Mouse (Mus musculus) CH12.LX (cell line): ENCODE measurements around the gene Stk40. TPM values are rescaled to one million over a fixed set of nuclear protein-coding genes. Genes with fewer than 3 reads are reported as not detected.

Experiments
- DNase-seq: peaks from one replicate; pipeline ENCODE4 v3.0.0-alpha.2; 2013; ENCODE audit errors: extremely low read depth
- H3K27ac ChIP-seq: 2 replicates; pipeline ENCODE4 v1.5.1; 2012; ENCODE audit warnings: low read depth, mild to moderate bottlenecking, control low read depth, moderate library complexity; ENCODE audit not compliant: insufficient read depth
- H3K27me3 ChIP-seq: replicated peaks from 2 replicates; pipeline ENCODE3; 2012; ENCODE audit warnings: inconsistent platforms
- H3K36me3 ChIP-seq, 2 experiments: replicated peaks in 1 of 2; 2 replicates each; pipeline versions ENCODE3 to v1.6.1; 2012; ENCODE audit warnings: inconsistent platforms in 1 of 2, low read length in 1 of 2, mild to moderate bottlenecking in 1 of 2, mixed read lengths in 1 of 2, moderate library complexity in 1 of 2; ENCODE audit not compliant: control insufficient read depth in 1 of 2, insufficient read depth in 1 of 2
- H3K4me1 ChIP-seq, 2 experiments: 2 replicates each; pipeline ENCODE4 v1.6.1; 2012; ENCODE audit warnings: inconsistent platforms in 1 of 2, moderate library complexity in 1 of 2; ENCODE audit not compliant: insufficient read depth in 2 of 2, control insufficient read depth in 1 of 2
- H3K4me2 ChIP-seq: 2 replicates; pipeline ENCODE4 v1.6.1; 2012; ENCODE audit warnings: low read depth, mild to moderate bottlenecking, control low read depth; ENCODE audit not compliant: poor library complexity, insufficient read depth, severe bottlenecking
- H3K4me3 ChIP-seq, 3 experiments: fragments of 150-350 bp in 1 of 3; sonication (generic) in 1 of 3; replicated peaks in 1 of 3; 2 replicates each; pipeline versions ENCODE3 to v1.5.1; 2011 to 2012; ENCODE audit warnings: low read depth in 2 of 3, low read length in 2 of 3, mild to moderate bottlenecking in 2 of 3, moderate library complexity in 2 of 3, control low read depth in 1 of 3, improper control_type of control experiment in 1 of 3, inconsistent platforms in 1 of 3, mixed read lengths in 1 of 3; ENCODE audit not compliant: poor library complexity in 1 of 3
- H3K79me2 ChIP-seq: replicated peaks from 2 replicates; pipeline ENCODE4 v1.6.1; 2012; ENCODE audit warnings: mild to moderate bottlenecking, moderate library complexity; ENCODE audit not compliant: control insufficient read depth, poor library complexity, insufficient read depth, severe bottlenecking; ENCODE audit errors: extremely low read depth
- H3K9ac ChIP-seq: 2 replicates; pipeline ENCODE4 v1.6.1; 2012; ENCODE audit warnings: low read depth, mild to moderate bottlenecking, control low read depth, moderate library complexity; ENCODE audit not compliant: insufficient read depth
- H3K9me3 ChIP-seq: replicated peaks from 2 replicates; pipeline ENCODE3; 2012; ENCODE audit warnings: low read length, inconsistent platforms, mixed read lengths
- BHLHE40 ChIP-seq: IDR thresholded peaks from 2 replicates; pipeline ENCODE4 v1.6.1; 2011; ENCODE audit warnings: mild to moderate bottlenecking, low read depth, low read length, improper control_type of control experiment
- CHD1 ChIP-seq: IDR thresholded peaks from 2 replicates; pipeline ENCODE4 v1.6.1; 2012; ENCODE audit warnings: low read depth, low read length, improper control_type of control experiment, inconsistent platforms
- EP300 ChIP-seq: IDR thresholded peaks from 2 replicates; pipeline ENCODE4 v1.6.1; 2011; ENCODE audit warnings: low read length, improper control_type of control experiment
- GABPA ChIP-seq: IDR thresholded peaks from 2 replicates; pipeline ENCODE4 v1.6.1; 2012; ENCODE audit warnings: low read depth, low read length, improper control_type of control experiment, inconsistent platforms; ENCODE audit not compliant: insufficient replicate concordance
- HCFC1 ChIP-seq: IDR thresholded peaks from 2 replicates; pipeline ENCODE4 v1.6.1; 2012; ENCODE audit warnings: low read depth, mild to moderate bottlenecking, inconsistent platforms, low read length, improper control_type of control experiment
- IRF4 ChIP-seq: IDR thresholded peaks from 2 replicates; pipeline ENCODE4 v1.6.1; 2014; ENCODE audit warnings: low read depth, mild to moderate bottlenecking, inconsistent platforms, low read length, improper control_type of control experiment
- JUND ChIP-seq: conservative IDR thresholded peaks from 2 replicates; pipeline ENCODE4 v1.6.1; 2011; ENCODE audit warnings: low read depth, low read length, improper control_type of control experiment
- MAFK ChIP-seq: IDR thresholded peaks from 2 replicates; pipeline ENCODE4 v1.6.1; 2011; ENCODE audit warnings: low read length, improper control_type of control experiment; ENCODE audit not compliant: insufficient replicate concordance
- MAX ChIP-seq: IDR thresholded peaks from 2 replicates; pipeline ENCODE4 v1.6.1; 2011; ENCODE audit warnings: low read length, improper control_type of control experiment
- MEF2A ChIP-seq: IDR thresholded peaks from 2 replicates; pipeline ENCODE4 v1.6.1; 2014; ENCODE audit warnings: low read depth, mild to moderate bottlenecking, inconsistent platforms, low read length, improper control_type of control experiment, borderline replicate concordance
- MXI1 ChIP-seq: IDR thresholded peaks from 2 replicates; pipeline ENCODE4 v1.6.1; 2011; ENCODE audit warnings: mild to moderate bottlenecking, low read depth, low read length, improper control_type of control experiment
- NELFE ChIP-seq: IDR thresholded peaks from 2 replicates; pipeline ENCODE4 v1.6.1; 2011; ENCODE audit warnings: low read depth, low read length, improper control_type of control experiment
- PAX5 ChIP-seq: IDR thresholded peaks from 2 replicates; pipeline ENCODE4 v1.6.1; 2012; ENCODE audit warnings: low read length, inconsistent platforms, mixed read lengths
- RCOR1 ChIP-seq: conservative IDR thresholded peaks from 2 replicates; pipeline ENCODE4 v1.6.1; 2012; ENCODE audit warnings: low read depth, mild to moderate bottlenecking, inconsistent platforms, low read length, improper control_type of control experiment
- SIN3A ChIP-seq: IDR thresholded peaks from 2 replicates; pipeline ENCODE4 v1.6.1; 2012; ENCODE audit warnings: low read length, improper control_type of control experiment, inconsistent platforms
- SMC3 ChIP-seq: IDR thresholded peaks from 2 replicates; pipeline ENCODE4 v1.6.1; 2011; ENCODE audit warnings: low read depth, low read length, improper control_type of control experiment
- UBTF ChIP-seq: IDR thresholded peaks from 2 replicates; pipeline ENCODE4 v1.6.1; 2012; ENCODE audit warnings: low read depth, mild to moderate bottlenecking, inconsistent platforms, low read length, improper control_type of control experiment, moderate library complexity
- USF1 ChIP-seq: IDR thresholded peaks from 2 replicates; pipeline ENCODE4 v1.6.1; 2014; ENCODE audit warnings: low read depth, mild to moderate bottlenecking, inconsistent platforms, low read length, improper control_type of control experiment
- USF2 ChIP-seq: conservative IDR thresholded peaks from 2 replicates; pipeline ENCODE4 v1.6.1; 2011; ENCODE audit warnings: low read depth, low read length, improper control_type of control experiment
- ZC3H11A ChIP-seq: IDR thresholded peaks from 2 replicates; pipeline ENCODE4 v1.6.1; 2012; ENCODE audit warnings: low read depth, mild to moderate bottlenecking, inconsistent platforms, low read length, improper control_type of control experiment
- dilution Hi-C: fragments of 300-500 bp; cut with MboI; formaldehyde crosslinking; loops from 2 replicates; pipeline ENCODE4 v1.14.3; 2020; ENCODE audit warnings: low sequenced_read_pairs; ENCODE audit not compliant: extremely low pct_unique_long_range_greater_than_20kb, extremely low pct_ligation_motif_present
- in situ Hi-C: fragments of 300-500 bp; cut with MboI; formaldehyde crosslinking; loops from 3 replicates; pipeline ENCODE4 v1.14.3; 2019; ENCODE audit warnings: low sequenced_read_pairs, low pct_ligation_motif_present, low pct_unique_long_range_greater_than_20kb, mixed read lengths
- polyA plus RNA-seq: library from polyadenylated mRNA; unstranded; fragments of >175 nt; gene quantifications from 2 replicates; pipeline ENCODE4 v1.2.1, GENCODE M21; 2012; ENCODE audit warnings: low read depth; ENCODE audit not compliant: insufficient read length
- total RNA-seq, 2 experiments: library from RNA; depleted of rRNA; stranded (reverse); fragments of 300-350 nt in 1 of 2; fragments of >200 nt in 1 of 2; gene quantifications; 2 replicates each; pipeline ENCODE4 v1.2.3; 2012 to 2014

The Stk40 gene
- total and polyA plus RNA-seq, 3 experiments = 8.6 to 33.0 (median 16.4) TPM

DNA sequence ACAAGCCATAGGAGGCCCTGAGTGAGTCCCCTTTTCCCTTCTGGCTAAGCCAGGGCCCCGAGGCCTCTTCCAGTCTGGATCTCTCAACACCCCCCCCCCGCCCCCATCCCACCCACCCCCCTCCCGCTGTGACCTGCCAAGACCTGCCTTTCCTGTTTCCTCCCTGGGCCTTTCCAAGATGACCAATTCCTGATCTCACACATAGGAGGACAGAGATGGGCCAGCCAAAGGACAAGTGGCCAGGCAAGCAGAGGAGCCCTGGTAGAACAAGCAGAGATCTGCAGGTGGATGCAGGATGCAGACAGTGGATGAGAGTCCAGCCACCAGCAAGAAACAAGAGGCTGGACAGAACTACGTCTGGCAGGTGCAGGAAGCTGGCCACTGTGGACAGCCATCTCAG, 41.6 kb downstream of the Stk40 start:
- no peaks in the 10 kb centered on the region for H3K27me3 ChIP-seq
- H3K4me2 ChIP-seq = no peak overlapping the region
- TF ChIP-seq SIN3A = no peak
- dilution Hi-C loops = no loop called here
- no peak overlapping the region for H3K4me3 ChIP-seq
- no peaks in the 10 kb centered on the region for H3K79me2 ChIP-seq
- peaks cover 11 to 13% of the 10 kb centered on the region in 2 experiments; a peak in 3 of 4 replicates for H3K4me1 ChIP-seq
- H3K9ac ChIP-seq = no peak overlapping the region
- in situ Hi-C loops = no loop called here
- peaks cover 7 to 34% of the 10 kb centered on the region in 2 experiments for H3K36me3 ChIP-seq
- H3K9me3 ChIP-seq = no peaks in the 10 kb centered on the region
- no peak overlapping the region for H3K27ac ChIP-seq
- no peak for DNase-seq

DNA sequence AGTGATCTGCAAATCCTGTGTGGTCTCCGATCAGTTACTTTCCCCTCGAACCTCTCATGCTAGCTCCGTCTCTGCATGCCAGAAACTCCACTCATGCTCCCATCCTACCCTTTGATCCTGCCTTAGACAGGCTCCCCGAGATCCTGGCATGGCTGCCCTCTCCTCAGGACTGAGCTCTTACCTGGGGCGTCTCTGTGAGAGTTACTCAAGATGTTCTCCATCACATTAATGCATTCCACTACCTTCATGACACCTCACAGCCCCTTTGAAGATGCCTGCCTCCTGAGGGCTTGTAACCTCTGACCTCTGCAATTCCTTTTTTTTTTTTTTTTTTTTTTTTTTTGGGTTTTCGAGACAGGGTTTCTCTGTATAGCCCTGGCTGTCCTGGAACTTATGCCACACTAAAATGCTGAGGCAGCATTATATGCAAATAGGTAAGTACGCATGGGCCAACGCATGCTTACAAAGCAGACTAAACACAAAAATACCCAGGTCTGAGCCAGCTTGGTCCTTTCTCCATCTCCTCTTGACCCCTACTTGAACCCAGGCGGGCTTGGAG, 43.3 kb downstream of the Stk40 start:
- no peaks in the 10 kb centered on the region for H3K27me3 ChIP-seq
- H3K36me3 ChIP-seq = peaks cover 0 to 41% of the 10 kb centered on the region in 2 experiments
- H3K9me3 ChIP-seq = no peaks in the 10 kb centered on the region
- H3K4me3 ChIP-seq = no peak overlapping the region
- H3K9ac ChIP-seq = no peak overlapping the region
- dilution Hi-C loops (no loop called here), in situ Hi-C loops (no loop called here)
- peaks cover 11 to 14% of the 10 kb centered on the region in 2 experiments; a peak in 3 of 4 replicates for H3K4me1 ChIP-seq
- H3K27ac ChIP-seq = no peak overlapping the region
- TF ChIP-seq RCOR1 = no peak
- peak; percentile 86 for TF ChIP-seq MAFK
- no peak for DNase-seq
- H3K79me2 ChIP-seq = no peaks in the 10 kb centered on the region
- no peak overlapping the region for H3K4me2 ChIP-seq

DNA sequence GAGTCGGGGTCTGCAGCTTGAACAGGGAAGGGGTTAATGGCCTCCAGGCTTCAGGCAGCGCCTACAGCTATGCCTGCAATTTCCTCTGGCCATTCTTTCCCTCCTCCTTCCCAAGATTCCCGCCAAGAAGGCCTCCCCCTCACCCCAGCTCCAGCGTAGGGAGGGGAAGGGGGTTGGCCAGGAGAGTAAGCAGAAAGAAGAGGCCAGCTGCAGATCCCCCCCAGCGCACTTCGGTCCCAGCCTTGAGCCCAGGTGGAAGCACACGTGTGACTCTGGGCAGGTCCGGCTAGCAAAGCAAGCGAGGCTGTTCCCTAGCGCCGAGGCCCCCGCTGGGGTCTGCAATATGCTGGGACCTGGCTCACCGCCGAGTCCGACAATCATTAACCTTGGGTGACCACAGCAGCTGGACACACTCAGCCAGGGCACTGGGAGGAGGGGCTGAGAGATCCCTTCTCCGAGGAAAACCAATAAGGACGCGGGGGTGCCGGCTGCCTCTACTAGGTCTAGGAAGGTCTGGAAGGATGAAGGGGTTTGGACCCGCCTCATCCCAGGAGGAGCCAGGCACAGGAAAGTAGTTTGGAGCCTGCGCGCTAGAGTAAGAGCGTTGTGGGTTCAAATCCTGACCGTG, 43.9 kb downstream of the Stk40 start, which contains the start of gene Eva1b:
Gene Eva1b (plus strand): TSS at position 212 of the 628 bp plus-strand sequence.
- DNase-seq = no peak
- in situ Hi-C loops = no loop called here
- H3K4me2 ChIP-seq = 0 out of 2 replicates have a peak within 1 kb of the TSS, but pooled peaks have one; percentile 1
- H3K9ac ChIP-seq = no peak within 1 kb of the TSS
- dilution Hi-C loops = no loop called here
- no peaks in the 10 kb centered on the region for H3K79me2 ChIP-seq
- no peaks in the 10 kb centered on the region for H3K27me3 ChIP-seq
- no peak for TF ChIP-seq ZC3H11A
- no peak for TF ChIP-seq IRF4
- no peak for TF ChIP-seq SIN3A
- TF ChIP-seq SMC3 = no peak
- TF ChIP-seq CHD1 = no peak
- no peak for TF ChIP-seq EP300
- TF ChIP-seq HCFC1 = no peak
- no peak for TF ChIP-seq GABPA
- no peak for TF ChIP-seq UBTF
- TF ChIP-seq USF1 = no peak
- TF ChIP-seq MEF2A = no peak
- TF ChIP-seq MAFK = no peak
- TF ChIP-seq MXI1 = no peak
- no peak for TF ChIP-seq MAX
- TF ChIP-seq NELFE = no peak
- no peak for TF ChIP-seq JUND
- TF ChIP-seq USF2 = no peak
- TF ChIP-seq PAX5 = no peak
- no peak for TF ChIP-seq BHLHE40
- TF ChIP-seq RCOR1 = no peak
- H3K4me1 ChIP-seq = peaks cover 11 to 14% of the 10 kb centered on the region in 2 experiments; a peak in 3 of 4 replicates
- peak within 1 kb of the TSS; percentile 31 to 56 (median 38) for H3K4me3 ChIP-seq
- no peaks in the 10 kb centered on the region for H3K9me3 ChIP-seq
- no peak within 1 kb of the TSS for H3K27ac ChIP-seq
- peaks cover 0 to 40% of the 10 kb centered on the region in 2 experiments for H3K36me3 ChIP-seq
